Mouse (Mus musculus): ENCODE results near the gene Sptan1. TPM values are rescaled to one million over a fixed set of nuclear protein-coding genes. Genes with fewer than 3 reads are reported as not detected.

Sptan1 gene
- total RNA-seq (2021) = 100 to 1,000 TPM; 940 to 943 TPM

- intact Hi-C loops (cut with DNase I) = loop anchor here (2.0 kb wide), 1 partner anchor 75 kb away; no protein-coding TSS in a partner anchor
- peak; percentile 95 to 97 for DNase-seq (ENCODE audit: low spot score in 2 of 2)
Measured at GRCm38 (mm10) chr2:29965250-29965843, at the start of gene Sptan1. Sptan1 (plus strand) TSS chr2:29965560.

GRCm38 (mm10) chr2:29917621-29918020 is 47.7 kb upstream of the Sptan1 start:
- no peak for DNase-seq (ENCODE audit: low spot score in 2 of 2)
- intact Hi-C loops (cut with DNase I) = no loop called here

GRCm38 (mm10) chr2:29922011-29922410 is 43.3 kb upstream of the Sptan1 start:
- intact Hi-C loops (cut with DNase I) = no loop called here
- peak in 1 of 2 experiments; percentile 19 for DNase-seq (ENCODE audit: low spot score in 2 of 2)

GRCm38 (mm10) chr2:29926542-29926941 is 38.8 kb upstream of the Sptan1 start:
- intact Hi-C loops (cut with DNase I) = no loop called here
- no peak for DNase-seq (ENCODE audit: low spot score in 2 of 2)

- intact Hi-C loops (cut with DNase I) = no loop called here
- no peak for DNase-seq (ENCODE audit: low spot score in 2 of 2)
Measured at GRCm38 (mm10) chr2:29930506-29930905, 34.9 kb upstream of the Sptan1 start.

GRCm38 (mm10) chr2:29931194-29931593 is 34.2 kb upstream of the Sptan1 start:
- intact Hi-C loops (cut with DNase I) = no loop called here

GRCm38 (mm10) chr2:29934906-29935599 is 30.3 kb upstream of the Sptan1 start, which contains the start of gene Gle1:
Gle1 (plus strand) TSS chr2:29935426.
- intact Hi-C loops (cut with DNase I) = no loop called here
- peak; percentile 95 to 98 for DNase-seq (ENCODE audit: low spot score in 2 of 2)

More at GRCm38 (mm10) chr2:29931194-29931593, 34.2 kb upstream of the Sptan1 start:
- no peak for DNase-seq (ENCODE audit: low spot score in 2 of 2)

- DNase-seq (ENCODE audit: low spot score in 2 of 2) = no peak
- intact Hi-C loops (cut with DNase I) = no loop called here
Measured at GRCm38 (mm10) chr2:29940073-29940472, 25.3 kb upstream of the Sptan1 start.

- no peak for DNase-seq (ENCODE audit: low spot score in 2 of 2)
- intact Hi-C loops (cut with DNase I) = no loop called here
Measured at GRCm38 (mm10) chr2:29940826-29941225, 24.5 kb upstream of the Sptan1 start.

- DNase-seq (ENCODE audit: low spot score in 2 of 2) = no peak
- intact Hi-C loops (cut with DNase I) = no loop called here
Measured at GRCm38 (mm10) chr2:29944723-29945122, 20.6 kb upstream of the Sptan1 start.

GRCm38 (mm10) chr2:29948896-29949295 is 16.5 kb upstream of the Sptan1 start:
- DNase-seq (ENCODE audit: low spot score in 2 of 2) = no peak
- intact Hi-C loops (cut with DNase I) = no loop called here

- DNase-seq (ENCODE audit: low spot score in 2 of 2) = no peak
- intact Hi-C loops (cut with DNase I) = no loop called here
Measured at GRCm38 (mm10) chr2:29961246-29961645, 4.1 kb upstream of the Sptan1 start.

GRCm38 (mm10) chr2:29964354-29965249 is 758 bp upstream of the Sptan1 start:
- peak; percentile 37 to 65 for DNase-seq (ENCODE audit: low spot score in 2 of 2)
- intact Hi-C loops (cut with DNase I) = loop anchor here (2.0 kb wide), 1 partner anchor 74 kb away; no protein-coding TSS in a partner anchor

- intact Hi-C loops (cut with DNase I) = loop anchor here (2.0 kb wide), 1 partner anchor 75 kb away; no protein-coding TSS in a partner anchor
- peak; percentile 48 to 61 for DNase-seq (ENCODE audit: low spot score in 2 of 2)
Measured at GRCm38 (mm10) chr2:29965906-29966305, 546 bp downstream of the Sptan1 start.

GRCm38 (mm10) chr2:29966826-29967225 is 1.5 kb downstream of the Sptan1 start:
- intact Hi-C loops (cut with DNase I) = no loop called here
- DNase-seq (ENCODE audit: low spot score in 2 of 2) = peak in 1 of 2 experiments; percentile 63

GRCm38 (mm10) chr2:29967768-29968167 is 2.4 kb downstream of the Sptan1 start:
- DNase-seq (ENCODE audit: low spot score in 2 of 2) = no peak
- intact Hi-C loops (cut with DNase I) = no loop called here

- DNase-seq (ENCODE audit: low spot score in 2 of 2) = no peak
- intact Hi-C loops (cut with DNase I) = no loop called here
Measured at GRCm38 (mm10) chr2:29968638-29969037, 3.3 kb downstream of the Sptan1 start.

- DNase-seq (ENCODE audit: low spot score in 2 of 2) = peak; percentile 25 to 63
- intact Hi-C loops (cut with DNase I) = no loop called here
Measured at GRCm38 (mm10) chr2:29971838-29972635, 6.7 kb downstream of the Sptan1 start.

GRCm38 (mm10) chr2:29973525-29973924 is 8.2 kb downstream of the Sptan1 start:
- intact Hi-C loops (cut with DNase I) = no loop called here
- no peak for DNase-seq (ENCODE audit: low spot score in 2 of 2)

Measured in left cerebral cortex, postnatal 25 days (tissue).